Mouse (Mus musculus) heart, postnatal 0 days (tissue): ENCODE measurements at regions not wholly inside any gene's neighbourhood (a gene's known extent, or its start where the extent isn't known, plus 50 kb on each side); places are given as distances from the start of the nearest gene placed in this dataset.

Source experiments
- CTCF ChIP-seq: IDR thresholded peaks from 2 replicates; pipeline ENCODE4 v1.5.1; 2016; ENCODE audit warnings: antibody characterized with exemption, control low read depth, low read depth
- EP300 ChIP-seq: IDR thresholded peaks from 2 replicates; pipeline ENCODE4 v1.6.1; 2016; ENCODE audit warnings: antibody characterized with exemption, low read depth

- TF ChIP-seq CTCF (no peak), EP300 (no peak)
Observed at GRCm38 (mm10) chr19:21138998-21139495, 133.0 kb upstream of the Zfand5 start.
